Mouse (Mus musculus) stomach, embryonic 16.5 days (tissue): ENCODE data around the gene Magi2. TPM values are rescaled to one million over a fixed set of nuclear protein-coding genes. Genes with fewer than 3 reads are reported as not detected.
"Not testable (repeated sequence)": the region's sequence is repeated elsewhere in the genome, so short reads cannot be mapped to it uniquely, and the experiment has no call there.

Source experiments
- ATAC-seq: fragments of 200-750 bp; cut with Nextera tagmentation; 2 replicates; pipeline ENCODE4 v1.8.0; 2017; ENCODE audit warnings: moderate number of reproducible peaks, moderate TSS enrichment; ENCODE audit not compliant: insufficient read depth, low FRiP score
- H3K27ac ChIP-seq: fragments of 300-500 bp; sonication (generic); 2 replicates; pipeline ENCODE4 v1.5.1; 2014; ENCODE audit warnings: low read length
- H3K27me3 ChIP-seq: fragments of 300-500 bp; sonication (generic); 2 replicates; pipeline ENCODE4 v1.6.1; 2014; ENCODE audit warnings: low read length, control low read depth, mixed read lengths; ENCODE audit not compliant: control insufficient read depth, insufficient read depth
- H3K36me3 ChIP-seq: fragments of 300-500 bp; sonication (generic); 2 replicates; pipeline ENCODE4 v1.6.1; 2014; ENCODE audit warnings: low read length; ENCODE audit not compliant: control insufficient read depth, insufficient read depth
- H3K4me1 ChIP-seq: fragments of 300-500 bp; sonication (generic); 2 replicates; pipeline ENCODE4 v1.6.1; 2014; ENCODE audit warnings: low read length, control low read depth, mixed read lengths; ENCODE audit not compliant: control insufficient read depth, insufficient read depth
- H3K4me2 ChIP-seq: fragments of 300-500 bp; sonication (generic); 2 replicates; pipeline ENCODE4 v1.6.1; 2014; ENCODE audit warnings: low read depth, low read length, mixed read lengths
- H3K4me3 ChIP-seq: fragments of 300-500 bp; sonication (generic); replicated peaks from 2 replicates; pipeline ENCODE4 v1.5.1; 2014; ENCODE audit warnings: mild to moderate bottlenecking, low read length
- H3K9ac ChIP-seq: fragments of 300-500 bp; sonication (generic); 2 replicates; pipeline ENCODE4 v1.6.1; 2014; ENCODE audit warnings: low read length
- H3K9me3 ChIP-seq: fragments of 300-500 bp; sonication (generic); replicated peaks from 2 replicates; pipeline ENCODE4 v1.6.1; 2016; ENCODE audit warnings: low read length, control low read depth; ENCODE audit not compliant: control insufficient read depth
- WGBS: fragments of 180-500 bp; shearing (Covaris S2); extraction: QIAGEN DNeasy Blood & Tissue Kit; methylation state at CpG from one replicate; pipeline ENCODE4 v1.1.7; 2014; 5-methylcytosine and 5-hydroxymethylcytosine counted together
- polyA plus RNA-seq: library from polyadenylated mRNA; unstranded; fragments of >200 nt; fragmentation: Nextera tagmentation; extraction: Ambion mirVana; gene quantifications from 2 replicates; pipeline ENCODE4 v1.2.1, GENCODE M21; 2015

The Magi2 gene
- polyA plus RNA-seq, 1 experiment from 2014 or later = 7.2 TPM

GRCm38 (mm10) chr5:20259719-20260118, 1032.9 kb downstream of the Magi2 start:
- Histone ChIP-seq H3K9me3 (no peaks in the 10 kb centered on the region), H3K27me3 (no peaks in the 10 kb centered on the region), H3K4me2 (no peak overlapping the region), H3K27ac (no peak overlapping the region), H3K4me3 (no peak overlapping the region), H3K9ac (no peak overlapping the region), H3K36me3 (no peaks in the 10 kb centered on the region), H3K4me1 (no peaks in the 10 kb centered on the region)
- ATAC-seq = no peak
- WGBS = 63% methylated on average over 3 of the region's 3 CpGs

- H3K9ac ChIP-seq, H3K4me3 ChIP-seq, H3K27ac ChIP-seq, H3K4me2 ChIP-seq, H3K36me3 ChIP-seq, H3K9me3 ChIP-seq, H3K27me3 ChIP-seq, ATAC-seq, H3K4me1 ChIP-seq: not testable (repeated sequence)
- 96% methylated on average over 1 of the region's 1 CpGs for WGBS
These were observed 1045.8 kb downstream of the Magi2 start for GRCm38 (mm10) chr5:20272680-20273079.

- ATAC-seq = no peak
- H3K36me3 ChIP-seq = no peaks in the 10 kb centered on the region
- no peak overlapping the region for H3K4me2 ChIP-seq
- no peak overlapping the region for H3K9ac ChIP-seq
- no peaks in the 10 kb centered on the region for H3K27me3 ChIP-seq
- H3K4me1 ChIP-seq = no peaks in the 10 kb centered on the region
- H3K9me3 ChIP-seq = no peaks in the 10 kb centered on the region
- 73% methylated on average over 2 of the region's 2 CpGs for WGBS
- H3K4me3 ChIP-seq = no peak overlapping the region
- H3K27ac ChIP-seq = no peak overlapping the region
These were observed 1048.8 kb downstream of the Magi2 start for GRCm38 (mm10) chr5:20275632-20276031.

GRCm38 (mm10) chr5:20285080-20285840, 1058.4 kb downstream of the Magi2 start:
- H3K9ac ChIP-seq = no peak overlapping the region
- no peak overlapping the region for H3K4me2 ChIP-seq
- 83% methylated on average over 8 of the region's 8 CpGs for WGBS
- no peaks in the 10 kb centered on the region for H3K36me3 ChIP-seq
- no peak for ATAC-seq
- H3K4me3 ChIP-seq = no peak overlapping the region
- no peaks in the 10 kb centered on the region for H3K4me1 ChIP-seq
- no peak overlapping the region for H3K27ac ChIP-seq
- no peaks in the 10 kb centered on the region for H3K9me3 ChIP-seq
- no peaks in the 10 kb centered on the region for H3K27me3 ChIP-seq

- 41% methylated on average over 11 of the region's 11 CpGs for WGBS
- no peak overlapping the region for H3K9ac ChIP-seq
- H3K36me3 ChIP-seq = no peaks in the 10 kb centered on the region
- no peak overlapping the region for H3K4me3 ChIP-seq
- H3K4me1 ChIP-seq = no peaks in the 10 kb centered on the region
- H3K9me3 ChIP-seq = no peaks in the 10 kb centered on the region
- no peaks in the 10 kb centered on the region for H3K27me3 ChIP-seq
- no peak overlapping the region for H3K27ac ChIP-seq
- no peak overlapping the region; the same call in 1 of the 2 replicates for H3K4me2 ChIP-seq
- ATAC-seq = no peak
These were observed 1067.7 kb downstream of the Magi2 start for GRCm38 (mm10) chr5:20294521-20294920.

GRCm38 (mm10) chr5:20299816-20300215, 1073.0 kb downstream of the Magi2 start:
- H3K9me3 ChIP-seq = no peaks in the 10 kb centered on the region
- H3K4me1 ChIP-seq = no peaks in the 10 kb centered on the region
- ATAC-seq = no peak
- H3K9ac ChIP-seq = no peak overlapping the region
- H3K4me2 ChIP-seq = no peak overlapping the region
- 59% methylated on average over 6 of the region's 6 CpGs for WGBS
- no peaks in the 10 kb centered on the region for H3K36me3 ChIP-seq
- no peak overlapping the region for H3K4me3 ChIP-seq
- no peaks in the 10 kb centered on the region for H3K27me3 ChIP-seq
- no peak overlapping the region for H3K27ac ChIP-seq

GRCm38 (mm10) chr5:20303056-20303965, 1076.5 kb downstream of the Magi2 start:
- Histone ChIP-seq H3K4me2 (no peak overlapping the region), H3K9me3 (no peaks in the 10 kb centered on the region), H3K9ac (no peak overlapping the region), H3K4me1 (no peaks in the 10 kb centered on the region), H3K4me3 (no peak overlapping the region), H3K27me3 (no peaks in the 10 kb centered on the region), H3K36me3 (no peaks in the 10 kb centered on the region), H3K27ac (no peak overlapping the region)
- 82% methylated on average over 8 of the region's 8 CpGs for WGBS
- ATAC-seq = no peak

GRCm38 (mm10) chr5:20320970-20321369, 1094.1 kb downstream of the Magi2 start:
- Histone ChIP-seq H3K9me3 (no peaks in the 10 kb centered on the region), H3K27ac (no peak overlapping the region), H3K27me3 (no peaks in the 10 kb centered on the region), H3K9ac (no peak overlapping the region), H3K36me3 (no peaks in the 10 kb centered on the region), H3K4me2 (no peak overlapping the region), H3K4me3 (no peak overlapping the region), H3K4me1 (no peaks in the 10 kb centered on the region)
- no peak for ATAC-seq
- 79% methylated on average over 2 of the region's 2 CpGs for WGBS

- no peaks in the 10 kb centered on the region for H3K4me1 ChIP-seq
- no peaks in the 10 kb centered on the region for H3K36me3 ChIP-seq
- H3K9ac ChIP-seq = no peak overlapping the region
- no peak for ATAC-seq
- H3K9me3 ChIP-seq = no peaks in the 10 kb centered on the region
- no peak overlapping the region for H3K4me2 ChIP-seq
- H3K27me3 ChIP-seq = no peaks in the 10 kb centered on the region
- H3K4me3 ChIP-seq = no peak overlapping the region
- WGBS = 70% methylated on average over 2 of the region's 2 CpGs
- H3K27ac ChIP-seq = no peak overlapping the region
These were observed 1098.5 kb downstream of the Magi2 start for GRCm38 (mm10) chr5:20325290-20325689.
